Mouse (Mus musculus) heart, adult 11 months (tissue): ENCODE measurements around the gene Arl3.
A peak's percentile ranks its signal among the peaks of the same experiment; 100 is the strongest.

Experiments
- DNase-seq: peaks from one replicate; pipeline ENCODE4 v3.0.0; 2022

Gene Arl3

GRCm38 (mm10) chr19:46572951-46573937 lies at the start of gene Arl3, which contains the start of gene Sfxn2:
Gene Arl3, minus strand, starts transcription at chr19:46573198.
Gene Sfxn2, plus strand, starts transcription at chr19:46573365.
- peak; percentile 100 for DNase-seq

GRCm38 (mm10) chr19:46622659-46623193 lies 49.7 kb upstream of the Arl3 start:
- peak; percentile 93 for DNase-seq

GRCm38 (mm10) chr19:46621236-46622183 lies 48.5 kb upstream of the Arl3 start:
- DNase-seq, result peak; percentile 89

GRCm38 (mm10) chr19:46620016-46620808 lies 47.2 kb upstream of the Arl3 start:
- peak; percentile 94 for DNase-seq

DNA sequence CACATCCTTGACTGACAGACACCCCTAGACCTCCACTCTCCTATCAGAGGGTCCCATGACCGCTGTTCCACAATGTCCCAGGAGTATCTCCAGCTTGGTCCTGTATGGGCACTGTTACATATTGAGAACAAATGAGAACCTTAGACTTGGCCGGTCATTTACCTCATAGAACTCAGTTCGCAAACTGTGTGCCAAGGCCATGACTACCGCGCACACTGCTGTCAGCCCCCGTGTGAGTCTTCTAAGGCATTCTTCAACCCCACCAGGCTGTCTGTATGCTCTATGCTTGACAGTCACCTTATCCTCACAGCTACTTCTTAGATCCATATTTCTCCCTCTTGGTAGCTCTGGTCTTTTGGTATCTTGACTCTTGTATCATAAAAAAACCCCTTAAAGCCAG lies 46.5 kb upstream of the Arl3 start:
- DNase-seq, result peak; percentile 89

- peak; percentile 96 for DNase-seq
These were observed 46.0 kb upstream of the Arl3 start for GRCm38 (mm10) chr19:46619001-46619400.

DNA sequence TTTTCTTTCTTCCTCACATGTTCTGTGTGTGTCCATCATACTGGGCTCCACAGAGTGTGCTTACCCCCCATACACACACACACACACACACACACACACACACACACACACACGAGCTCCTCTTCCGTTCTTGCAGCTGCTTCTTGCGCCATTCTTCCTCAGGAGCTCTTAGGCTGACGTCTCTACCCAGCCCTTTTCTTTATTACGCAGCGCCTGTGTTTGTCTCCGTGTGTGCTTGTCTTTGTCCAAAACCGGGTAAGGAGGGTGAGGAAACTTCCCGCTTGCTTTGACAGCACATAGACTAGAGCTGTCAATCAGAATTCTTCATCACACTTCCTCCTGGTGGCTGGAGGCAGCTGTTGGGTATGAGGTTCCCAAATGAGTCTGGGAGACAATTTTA lies 45.3 kb upstream of the Arl3 start:
- peak; percentile 94 for DNase-seq

DNA sequence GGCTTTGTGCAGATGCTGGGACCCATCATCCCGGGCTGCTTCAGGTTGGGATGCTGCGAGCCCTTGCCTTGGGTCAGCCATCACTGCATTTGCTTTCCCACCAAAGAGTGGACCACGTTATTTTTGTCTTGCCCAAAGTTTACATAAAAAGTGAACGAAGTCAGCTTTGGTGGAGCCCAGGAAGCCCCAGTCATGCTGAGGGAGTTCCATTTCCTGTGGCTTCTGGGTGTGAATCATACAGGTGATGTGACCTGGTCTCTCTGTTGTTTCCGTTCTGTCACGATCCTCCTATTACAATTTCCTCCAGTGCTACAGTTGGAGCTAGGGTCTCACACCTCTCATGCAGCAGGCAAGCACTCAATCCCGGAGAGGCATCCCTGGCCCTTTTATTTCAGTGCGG lies 44.4 kb upstream of the Arl3 start:
- no peak for DNase-seq

DNA sequence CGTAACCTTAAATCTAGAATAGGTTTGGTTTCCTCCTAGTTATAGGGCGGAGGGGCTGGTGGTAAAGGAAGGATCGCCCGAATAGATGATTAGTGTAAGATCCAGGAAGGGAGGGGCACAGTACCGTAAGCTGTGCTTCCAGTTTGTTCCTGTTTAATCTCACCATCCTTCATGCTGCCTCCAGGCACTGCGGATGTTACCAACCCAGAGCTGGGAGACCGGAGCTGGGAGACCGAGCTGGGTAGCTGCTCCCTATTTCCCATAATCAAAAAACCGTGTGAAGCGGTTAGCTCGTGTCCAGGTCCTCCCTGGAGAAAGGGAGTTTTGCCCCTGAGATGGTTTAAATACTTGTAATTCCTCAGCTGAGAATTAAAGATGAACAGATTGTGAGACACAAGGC lies 43.4 kb upstream of the Arl3 start:
- no peak for DNase-seq

- no peak for DNase-seq
These were observed 35.2 kb upstream of the Arl3 start for GRCm38 (mm10) chr19:46608158-46608557.

DNA sequence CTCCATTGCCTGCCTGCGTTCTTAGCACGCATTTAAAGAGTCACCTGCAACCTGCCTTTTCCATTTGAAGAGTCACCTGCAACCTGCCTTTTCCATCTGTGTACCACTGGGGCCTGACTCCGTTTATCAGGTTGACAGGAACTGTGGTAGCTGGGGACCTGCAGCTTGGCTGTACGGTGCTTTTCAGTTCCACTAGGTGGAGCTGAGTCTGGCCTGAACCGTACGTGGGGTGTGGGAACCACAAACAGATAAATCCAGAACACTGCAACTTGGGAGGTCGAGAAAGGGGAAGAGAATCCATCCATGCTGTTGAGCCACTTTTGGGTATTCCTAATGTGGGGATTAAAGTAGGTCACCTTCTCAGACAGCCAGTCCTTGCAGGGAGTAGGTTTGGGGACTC lies 34.4 kb upstream of the Arl3 start:
- DNase-seq, result peak; percentile 93

GRCm38 (mm10) chr19:46606718-46607117 lies 33.7 kb upstream of the Arl3 start:
- DNase-seq, result no peak

DNA sequence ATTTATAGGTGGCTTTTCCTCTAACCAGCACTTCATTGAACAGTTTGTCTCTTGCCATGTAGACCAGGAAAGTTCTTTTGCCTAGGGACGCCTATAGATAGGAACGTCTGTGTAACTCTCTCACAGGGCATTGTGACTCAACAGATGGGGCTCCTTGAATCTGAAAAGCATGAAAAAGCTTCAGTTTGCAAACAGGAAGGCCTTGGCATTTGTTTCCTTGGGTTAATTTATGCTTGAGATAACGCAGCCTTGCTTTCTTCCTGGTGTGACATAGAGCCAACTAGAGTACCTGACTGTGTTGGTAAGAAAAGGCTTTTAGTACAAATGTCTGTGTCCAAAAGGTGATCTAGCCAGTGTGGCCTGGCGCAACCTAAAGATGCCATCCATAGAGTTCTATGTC lies 29.4 kb upstream of the Arl3 start:
- DNase-seq, result no peak

GRCm38 (mm10) chr19:46601491-46601890 lies 28.5 kb upstream of the Arl3 start:
- DNase-seq, result peak; percentile 96

- peak; percentile 91 for DNase-seq
These were observed 27.4 kb upstream of the Arl3 start for GRCm38 (mm10) chr19:46600371-46600770.

GRCm38 (mm10) chr19:46599375-46600256 lies 26.6 kb upstream of the Arl3 start:
- peak; percentile 95 for DNase-seq

GRCm38 (mm10) chr19:46598720-46599252 lies 25.8 kb upstream of the Arl3 start, which contains the start of gene Wbp1l:
Gene Wbp1l, plus strand, starts transcription at chr19:46599084.
- peak; percentile 100 for DNase-seq

GRCm38 (mm10) chr19:46598187-46598586 lies 25.2 kb upstream of the Arl3 start:
- DNase-seq, result no peak

DNA sequence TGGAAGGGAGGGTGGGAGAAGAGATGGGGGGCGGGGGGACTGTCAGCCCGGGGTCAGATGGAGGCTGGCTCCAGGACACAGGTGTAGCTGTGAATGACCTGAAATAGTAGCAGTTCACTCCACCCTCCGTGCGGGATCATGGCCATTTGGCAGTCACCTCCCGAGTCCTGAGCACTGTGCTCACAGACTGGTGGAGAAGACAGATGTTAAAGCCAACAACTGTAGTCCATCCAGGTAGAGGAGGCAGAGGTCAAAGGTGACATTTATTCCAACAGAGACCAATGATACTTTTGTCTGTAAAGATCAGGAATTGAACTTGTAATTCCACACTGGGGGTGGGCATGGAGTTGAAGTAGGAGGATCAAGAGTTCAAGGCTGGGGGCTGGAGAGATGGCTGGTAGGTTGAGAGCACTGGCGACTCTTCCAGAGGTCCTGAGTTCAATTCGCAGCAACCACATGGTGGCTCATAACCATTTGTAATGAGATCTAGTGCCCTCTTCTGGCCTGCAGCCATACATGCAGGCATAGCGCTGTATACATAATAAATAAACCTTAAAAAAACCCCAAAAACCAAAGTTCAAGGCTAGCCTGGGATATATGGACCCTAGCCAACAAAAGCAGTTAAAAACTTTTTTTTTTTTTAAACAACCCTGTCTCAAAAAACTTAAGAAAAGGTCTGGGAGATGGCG lies 19.9 kb upstream of the Arl3 start:
- no peak for DNase-seq

- DNase-seq, result no peak
These were observed 18.6 kb upstream of the Arl3 start for GRCm38 (mm10) chr19:46591575-46591974.
